Mouse (Mus musculus): Measurements from ENCODE around the gene Arid1b. TPM values are rescaled to one million over a fixed set of nuclear protein-coding genes. Genes with fewer than 3 reads are reported as not detected.

The Arid1b gene
- polyA plus RNA-seq, 1 experiment from 2014 or later: 16.1 TPM

- no peaks in the 10 kb centered on the region for H3K27me3 ChIP-seq
- H3K4me3 ChIP-seq: no peak overlapping the region
- H3K4me1 ChIP-seq (replicated peaks): peaks cover 53% of the 10 kb centered on the region
- H3K4me2 ChIP-seq: no peak overlapping the region
- no peak overlapping the region for H3K27ac ChIP-seq
- no peak for ATAC-seq (ENCODE audit: low FRiP score)
- H3K9ac ChIP-seq: no peak overlapping the region
- no peaks in the 10 kb centered on the region for H3K36me3 ChIP-seq
- H3K9me3 ChIP-seq: no peaks in the 10 kb centered on the region
- WGBS: 55% methylated on average over 2 of the region's 2 CpGs
These were observed 32.4 kb downstream of the Arid1b start for GRCm38 (mm10) chr17:5026578-5026977.

GRCm38 (mm10) chr17:5029148-5029547, 35.0 kb downstream of the Arid1b start:
- H3K4me2 ChIP-seq: no peak overlapping the region
- no peak overlapping the region for H3K9ac ChIP-seq
- no peaks in the 10 kb centered on the region for H3K36me3 ChIP-seq
- H3K27me3 ChIP-seq: no peaks in the 10 kb centered on the region
- H3K27ac ChIP-seq: no peak overlapping the region
- H3K4me1 ChIP-seq (replicated peaks): peaks cover 44% of the 10 kb centered on the region
- no peaks in the 10 kb centered on the region for H3K9me3 ChIP-seq
- H3K4me3 ChIP-seq: no peak overlapping the region
- 92% methylated on average over 4 of the region's 4 CpGs for WGBS
- no peak for ATAC-seq (ENCODE audit: low FRiP score)

- Histone ChIP-seq H3K4me2 (no peak overlapping the region), H3K27me3 (no peaks in the 10 kb centered on the region), H3K9ac (no peak overlapping the region), H3K27ac (no peak overlapping the region), H3K36me3 (no peaks in the 10 kb centered on the region), H3K9me3 (no peaks in the 10 kb centered on the region), H3K4me3 (no peak overlapping the region), H3K4me1 (replicated peaks) (peaks cover 42% of the 10 kb centered on the region)
- 48% methylated on average over 2 of the region's 2 CpGs for WGBS
- ATAC-seq (ENCODE audit: low FRiP score): no peak
These were observed 36.2 kb downstream of the Arid1b start for GRCm38 (mm10) chr17:5030290-5030689.

GRCm38 (mm10) chr17:5033346-5033745, 39.2 kb downstream of the Arid1b start:
- no peak for ATAC-seq (ENCODE audit: low FRiP score)
- H3K9ac ChIP-seq: no peak overlapping the region
- peaks cover 44% of the 10 kb centered on the region for H3K4me1 ChIP-seq (replicated peaks)
- no peaks in the 10 kb centered on the region for H3K27me3 ChIP-seq
- no peaks in the 10 kb centered on the region for H3K9me3 ChIP-seq
- 78% methylated on average over 3 of the region's 3 CpGs for WGBS
- no peak overlapping the region for H3K4me3 ChIP-seq
- no peak overlapping the region for H3K27ac ChIP-seq
- H3K4me2 ChIP-seq: no peak overlapping the region
- no peaks in the 10 kb centered on the region for H3K36me3 ChIP-seq

- Histone ChIP-seq H3K9me3 (no peaks in the 10 kb centered on the region), H3K9ac (no peak overlapping the region; the same call in 1 of the 2 replicates), H3K4me2 (no peak overlapping the region), H3K27ac (no peak overlapping the region), H3K4me1 (replicated peaks) (peaks cover 44% of the 10 kb centered on the region), H3K36me3 (no peaks in the 10 kb centered on the region), H3K4me3 (no peak overlapping the region), H3K27me3 (no peaks in the 10 kb centered on the region)
- ATAC-seq (ENCODE audit: low FRiP score): no peak
- 73% methylated on average over 3 of the region's 3 CpGs for WGBS
These were observed 40.1 kb downstream of the Arid1b start for GRCm38 (mm10) chr17:5034201-5034600.

GRCm38 (mm10) chr17:5036200-5036835, 42.2 kb downstream of the Arid1b start:
- H3K9ac ChIP-seq: no peak overlapping the region
- H3K9me3 ChIP-seq: no peaks in the 10 kb centered on the region
- no peak overlapping the region for H3K27ac ChIP-seq
- no peak for ATAC-seq (ENCODE audit: low FRiP score)
- H3K4me3 ChIP-seq: no peak overlapping the region
- H3K4me1 ChIP-seq (replicated peaks): peaks cover 42% of the 10 kb centered on the region
- H3K36me3 ChIP-seq: peaks cover 3% of the 10 kb centered on the region
- H3K27me3 ChIP-seq: no peaks in the 10 kb centered on the region
- WGBS: 63% methylated on average over 2 of the region's 2 CpGs
- no peak overlapping the region for H3K4me2 ChIP-seq

GRCm38 (mm10) chr17:5037199-5037598, 43.1 kb downstream of the Arid1b start:
- ATAC-seq (ENCODE audit: low FRiP score): no peak
- no peak overlapping the region for H3K9ac ChIP-seq
- H3K4me3 ChIP-seq: no peak overlapping the region
- WGBS: 84% methylated on average over 8 of the region's 8 CpGs
- H3K27me3 ChIP-seq: no peaks in the 10 kb centered on the region
- no peaks in the 10 kb centered on the region for H3K9me3 ChIP-seq
- peaks cover 42% of the 10 kb centered on the region for H3K4me1 ChIP-seq (replicated peaks)
- H3K27ac ChIP-seq: no peak overlapping the region
- peaks cover 9% of the 10 kb centered on the region for H3K36me3 ChIP-seq
- no peak overlapping the region for H3K4me2 ChIP-seq

GRCm38 (mm10) chr17:5039826-5040225, 45.7 kb downstream of the Arid1b start:
- Histone ChIP-seq H3K36me3 (peaks cover 10% of the 10 kb centered on the region), H3K27me3 (no peaks in the 10 kb centered on the region), H3K4me3 (no peak overlapping the region), H3K9me3 (no peaks in the 10 kb centered on the region), H3K9ac (no peak overlapping the region), H3K27ac (no peak overlapping the region), H3K4me2 (no peak overlapping the region), H3K4me1 (replicated peaks) (peaks cover 42% of the 10 kb centered on the region)
- 85% methylated on average over 2 of the region's 2 CpGs for WGBS
- no peak for ATAC-seq (ENCODE audit: low FRiP score)

- Histone ChIP-seq H3K4me3 (no peak overlapping the region), H3K9ac (no peak overlapping the region), H3K9me3 (no peaks in the 10 kb centered on the region), H3K36me3 (peaks cover 10% of the 10 kb centered on the region), H3K27ac (0 out of 2 replicates have a peak overlapping the region, but pooled peaks have one; percentile 6), H3K4me2 (no peak overlapping the region), H3K27me3 (no peaks in the 10 kb centered on the region), H3K4me1 (replicated peaks) (peaks cover 35% of the 10 kb centered on the region)
- WGBS: 55% methylated on average over 7 of the region's 7 CpGs
- no peak for ATAC-seq (ENCODE audit: low FRiP score)
These were observed 49.7 kb downstream of the Arid1b start for GRCm38 (mm10) chr17:5043871-5044270.

- 93% methylated on average over 5 of the region's 5 CpGs for WGBS
- Histone ChIP-seq H3K9me3 (no peaks in the 10 kb centered on the region), H3K4me2 (no peak overlapping the region), H3K9ac (no peak overlapping the region), H3K36me3 (peaks cover 8% of the 10 kb centered on the region; the same call in 1 of the 2 replicates), H3K27ac (no peak overlapping the region), H3K4me3 (no peak overlapping the region), H3K27me3 (no peaks in the 10 kb centered on the region), H3K4me1 (replicated peaks) (peaks cover 37% of the 10 kb centered on the region)
- ATAC-seq (ENCODE audit: low FRiP score): no peak
These were observed 51.5 kb downstream of the Arid1b start for GRCm38 (mm10) chr17:5045613-5046012.

GRCm38 (mm10) chr17:5047373-5047772, 53.2 kb downstream of the Arid1b start:
- no peaks in the 10 kb centered on the region for H3K9me3 ChIP-seq
- no peak overlapping the region for H3K9ac ChIP-seq
- WGBS: 91% methylated on average over 4 of the region's 4 CpGs

GRCm38 (mm10) chr17:5050266-5050665, 56.1 kb downstream of the Arid1b start:
- no peak overlapping the region for H3K4me3 ChIP-seq
- no peak overlapping the region for H3K4me2 ChIP-seq
- no peaks in the 10 kb centered on the region for H3K36me3 ChIP-seq
- 80% methylated on average over 8 of the region's 8 CpGs for WGBS
- H3K4me1 ChIP-seq (replicated peaks): peaks cover 59% of the 10 kb centered on the region
- no peaks in the 10 kb centered on the region for H3K9me3 ChIP-seq
- H3K27ac ChIP-seq: no peak overlapping the region
- no peak for ATAC-seq (ENCODE audit: low FRiP score)
- no peak overlapping the region for H3K9ac ChIP-seq
- H3K27me3 ChIP-seq: no peaks in the 10 kb centered on the region

More at GRCm38 (mm10) chr17:5047373-5047772, 53.2 kb downstream of the Arid1b start:
- no peaks in the 10 kb centered on the region for H3K27me3 ChIP-seq
- H3K27ac ChIP-seq: no peak overlapping the region
- peaks cover 55% of the 10 kb centered on the region for H3K4me1 ChIP-seq (replicated peaks)
- no peak overlapping the region for H3K4me2 ChIP-seq
- H3K36me3 ChIP-seq: no peaks in the 10 kb centered on the region
- ATAC-seq (ENCODE audit: low FRiP score): no peak
- H3K4me3 ChIP-seq: no peak overlapping the region

GRCm38 (mm10) chr17:5050970-5051530, 56.9 kb downstream of the Arid1b start:
- ATAC-seq (ENCODE audit: low FRiP score): no peak
- H3K9me3 ChIP-seq: no peaks in the 10 kb centered on the region
- no peak overlapping the region for H3K27ac ChIP-seq
- WGBS: 74% methylated on average over 7 of the region's 7 CpGs
- H3K4me3 ChIP-seq: no peak overlapping the region
- H3K4me1 ChIP-seq (replicated peaks): peaks cover 62% of the 10 kb centered on the region
- no peak overlapping the region for H3K4me2 ChIP-seq
- H3K9ac ChIP-seq: no peak overlapping the region
- H3K27me3 ChIP-seq: no peaks in the 10 kb centered on the region
- H3K36me3 ChIP-seq: no peaks in the 10 kb centered on the region
